Mouse (Mus musculus) ovary, postnatal 36 days (tissue): ENCODE results near the gene Pthlh.
"Not testable (repeated sequence)": the region's sequence is repeated elsewhere in the genome, so short reads cannot be mapped to it uniquely, and the experiment has no call there.

ENCODE experiments used
- DNase-seq: peaks from one replicate; pipeline ENCODE4 v3.0.0; 2022; ENCODE audit warnings: low spot score, mixed read lengths

Gene Pthlh

DNA sequence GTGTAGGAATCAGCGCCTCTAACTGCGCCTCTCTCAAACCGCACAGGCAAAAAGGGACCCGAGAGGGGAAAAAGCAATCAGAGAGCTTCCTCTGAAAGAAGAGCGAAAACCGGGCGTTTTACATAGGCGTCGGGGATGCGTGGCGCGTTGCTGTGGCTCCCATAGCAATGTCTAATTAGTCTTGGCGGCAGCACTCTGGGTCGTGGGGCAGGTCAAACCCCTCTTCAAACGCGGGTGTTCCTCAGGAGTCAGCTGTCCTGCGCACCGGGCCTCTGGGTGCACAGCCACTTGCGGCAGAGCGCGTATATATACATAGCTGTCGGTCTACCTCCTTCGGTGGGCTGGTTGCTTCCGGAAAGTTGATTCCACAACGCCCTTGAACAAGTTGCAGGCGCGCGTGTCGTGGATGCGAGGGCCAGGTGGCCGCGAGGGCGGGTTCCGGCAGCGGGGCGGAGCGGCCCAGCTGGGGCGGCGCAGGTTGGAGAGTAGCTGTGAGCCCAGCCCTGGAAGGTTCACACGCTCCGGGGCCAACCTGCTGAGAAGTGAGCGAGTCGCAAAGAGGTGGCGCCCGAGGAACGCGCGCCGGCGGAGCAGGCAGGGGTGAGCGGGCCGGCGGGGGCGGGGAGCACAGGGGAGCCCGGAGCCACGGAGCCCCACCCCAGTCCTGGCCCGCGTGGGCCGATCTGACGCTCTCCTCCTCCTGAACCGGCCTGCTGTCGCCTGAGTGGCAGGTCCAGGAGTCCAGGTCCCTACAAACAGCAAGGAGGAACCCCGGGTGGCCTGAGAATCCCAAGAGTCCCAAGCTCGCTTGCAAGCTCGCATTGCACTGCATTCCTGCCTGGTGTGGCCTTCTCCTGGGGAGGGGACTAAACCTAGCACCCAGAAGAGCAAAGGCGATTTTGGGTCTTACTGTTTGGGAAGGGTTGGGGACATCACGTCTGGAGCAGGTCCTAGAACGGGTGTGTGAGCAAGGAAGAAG is at the start of gene Pthlh:
TSS of gene Pthlh (minus strand) at position 597 of the 979 bp plus-strand sequence.
- DNase-seq = peak; percentile 71

DNA sequence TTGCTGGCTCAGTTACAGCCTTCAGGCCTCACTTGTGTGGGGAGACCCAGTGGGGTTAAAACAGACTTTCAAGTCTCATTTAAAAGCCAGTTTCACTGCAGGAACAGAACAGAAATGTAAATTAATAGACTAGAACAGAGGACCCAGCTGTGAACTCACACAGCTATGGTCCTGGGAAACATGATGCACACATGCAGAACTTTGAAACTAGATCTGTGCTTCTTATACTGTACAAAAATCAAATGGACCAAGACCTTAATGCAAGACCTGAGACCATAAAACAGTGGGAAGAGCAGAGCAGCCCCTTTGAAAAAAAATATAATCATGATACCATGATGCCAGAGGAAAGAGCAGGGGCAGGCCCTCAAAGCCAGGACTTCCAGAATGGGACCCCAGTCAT is 49.3 kb upstream of the Pthlh start:
- no peak for DNase-seq

DNA sequence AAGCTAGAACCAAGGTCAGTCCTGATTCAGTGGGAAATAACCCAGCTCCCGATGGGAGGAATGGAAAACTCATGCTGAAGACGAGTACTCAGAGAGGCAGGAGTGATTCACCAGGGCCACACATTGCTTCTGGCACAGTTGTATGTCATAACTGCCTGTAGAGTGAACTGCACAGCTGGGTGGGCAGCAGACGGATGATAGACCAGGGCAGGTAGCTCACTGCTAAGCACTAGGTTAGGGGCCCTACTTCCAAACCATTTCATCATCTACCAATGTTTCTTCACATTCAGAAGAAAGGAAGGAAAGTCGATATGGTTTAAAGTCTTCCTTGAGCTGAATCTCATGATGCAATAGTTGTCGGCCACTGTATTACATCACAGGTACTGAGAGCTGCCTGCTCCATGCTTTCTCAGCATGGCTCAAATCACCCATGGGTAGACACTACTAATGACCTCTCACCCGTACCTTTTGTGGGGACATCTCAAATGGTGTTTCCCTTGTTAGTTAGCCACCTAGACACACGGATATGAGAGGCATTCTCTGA is 46.5 kb upstream of the Pthlh start:
- no peak for DNase-seq

DNA sequence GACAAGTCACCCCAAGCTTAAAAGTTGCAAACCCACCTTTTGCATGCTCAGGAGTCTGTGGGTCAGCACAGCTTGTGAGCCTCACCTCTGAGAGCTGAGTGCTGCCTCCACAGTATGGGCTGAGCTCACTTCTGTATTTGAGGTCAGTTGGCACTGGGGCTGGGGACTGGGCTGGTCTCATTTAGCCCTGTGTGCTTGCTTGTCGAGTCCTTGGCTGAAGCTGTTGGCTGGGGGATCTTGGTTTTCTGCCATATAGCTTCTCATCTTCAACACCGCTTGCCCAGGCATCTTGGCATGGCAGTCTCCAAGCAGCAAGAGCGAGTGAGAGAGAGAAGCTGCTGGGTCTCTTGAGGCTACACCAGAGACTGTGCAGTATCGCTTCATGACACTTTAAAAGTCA is 46.1 kb upstream of the Pthlh start:
- no peak for DNase-seq

DNA sequence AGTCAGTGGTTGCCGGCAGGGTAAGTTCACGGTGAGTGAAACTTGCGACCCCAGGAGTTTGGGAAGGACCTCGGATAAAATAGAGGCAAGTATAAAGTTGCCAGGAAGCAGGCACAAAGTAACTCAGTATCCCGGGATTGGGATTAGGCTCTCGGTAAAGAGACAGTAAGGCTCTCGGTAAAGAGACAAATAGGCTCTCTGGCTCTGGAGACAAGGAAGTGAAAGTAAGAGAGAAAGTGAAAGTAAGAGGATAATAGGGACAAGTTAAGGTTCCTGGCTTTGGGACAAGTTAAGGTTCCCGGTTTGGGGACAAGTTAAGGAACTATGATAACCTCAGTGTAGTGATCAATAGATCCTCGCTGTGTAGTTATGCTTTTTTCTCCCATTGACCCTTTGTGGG is 40.3 kb upstream of the Pthlh start:
- DNase-seq = not testable (repeated sequence)

DNA sequence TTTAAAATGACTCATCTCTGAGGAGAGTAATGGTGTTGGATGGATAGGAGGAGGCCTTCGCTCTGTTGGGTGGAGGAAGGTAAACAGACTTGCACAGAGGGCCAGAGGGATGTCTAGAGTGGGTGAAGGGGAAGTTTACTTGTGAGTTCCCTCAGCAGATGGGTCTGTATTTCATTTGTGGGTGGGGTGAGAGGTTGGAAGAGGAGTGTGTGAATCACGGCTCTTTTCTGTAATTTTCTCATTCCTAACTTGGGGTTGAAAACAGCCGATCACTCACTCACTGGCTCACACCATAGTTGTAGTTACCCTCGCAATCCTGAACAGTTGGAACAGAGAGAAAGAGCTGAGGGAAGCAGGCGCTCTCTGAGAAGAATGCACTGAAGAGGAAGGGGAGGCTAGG is 35.6 kb upstream of the Pthlh start:
- DNase-seq = no peak

DNA sequence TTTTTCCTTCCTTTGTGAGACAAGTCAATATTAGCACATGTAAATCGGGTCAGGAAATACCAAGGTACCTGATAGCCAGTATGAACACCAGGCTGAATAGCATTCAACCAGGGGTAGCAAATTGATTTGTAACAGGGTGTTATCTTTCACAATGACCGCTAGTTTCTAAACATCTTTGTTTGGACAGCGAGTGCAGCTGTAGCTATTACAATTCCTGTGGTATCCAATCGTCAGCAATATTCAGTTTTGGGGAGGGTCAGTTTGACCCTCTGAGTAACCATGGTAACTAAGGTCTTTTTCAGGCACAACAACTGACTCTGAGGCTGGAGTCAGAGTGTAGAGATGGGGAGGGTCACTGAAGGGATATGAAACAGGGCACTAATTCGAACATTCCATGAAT is 15.3 kb upstream of the Pthlh start:
- no peak for DNase-seq

- DNase-seq = peak; percentile 54
Observed at GRCm38 (mm10) chr6:147268143-147268790, 4.3 kb upstream of the Pthlh start.

DNA sequence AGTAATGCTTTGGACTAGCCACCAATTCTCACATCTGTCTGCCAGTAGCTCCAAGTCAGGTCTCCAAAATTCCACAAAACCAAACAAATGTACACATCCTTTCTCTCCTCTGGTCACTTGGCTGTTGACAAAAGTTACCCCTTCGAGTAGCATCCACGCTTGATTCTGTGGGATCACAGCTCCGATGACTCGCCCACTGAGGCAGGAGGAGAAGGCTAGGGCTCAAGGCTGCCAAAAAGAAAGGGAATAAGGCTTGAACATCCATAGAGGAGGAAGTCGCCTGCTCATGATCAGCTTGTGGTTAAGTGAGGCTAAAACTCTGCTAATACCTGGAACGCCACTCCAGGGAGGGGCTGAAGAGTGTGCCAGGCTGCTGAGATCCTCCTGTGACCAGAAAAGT is 2.5 kb upstream of the Pthlh start:
- no peak for DNase-seq

DNA sequence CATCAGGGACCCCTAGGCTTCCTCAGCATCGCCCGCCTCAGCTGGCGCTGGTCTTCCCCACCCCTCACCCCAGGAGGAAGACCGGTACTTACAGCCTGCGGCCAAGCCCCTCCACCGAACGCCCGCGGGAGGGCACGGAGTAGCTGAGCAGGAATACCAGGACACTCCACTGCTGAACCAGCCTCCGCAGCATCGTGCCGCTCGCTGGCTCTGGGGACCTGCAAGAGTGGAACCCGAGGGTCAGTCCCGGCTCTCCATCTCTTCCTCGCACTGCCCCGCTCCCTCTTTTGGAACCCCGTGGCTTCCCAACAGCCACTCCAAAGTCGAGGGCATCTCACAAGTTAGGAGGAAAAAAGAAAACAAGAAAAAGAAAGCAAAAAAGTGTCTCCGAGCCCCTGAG is 805 bp downstream of the Pthlh start:
- DNase-seq = peak; percentile 11

GRCm38 (mm10) chr6:147261616-147262015 is 2.4 kb downstream of the Pthlh start:
- DNase-seq = no peak

GRCm38 (mm10) chr6:147260766-147261165 is 3.2 kb downstream of the Pthlh start:
- no peak for DNase-seq

DNA sequence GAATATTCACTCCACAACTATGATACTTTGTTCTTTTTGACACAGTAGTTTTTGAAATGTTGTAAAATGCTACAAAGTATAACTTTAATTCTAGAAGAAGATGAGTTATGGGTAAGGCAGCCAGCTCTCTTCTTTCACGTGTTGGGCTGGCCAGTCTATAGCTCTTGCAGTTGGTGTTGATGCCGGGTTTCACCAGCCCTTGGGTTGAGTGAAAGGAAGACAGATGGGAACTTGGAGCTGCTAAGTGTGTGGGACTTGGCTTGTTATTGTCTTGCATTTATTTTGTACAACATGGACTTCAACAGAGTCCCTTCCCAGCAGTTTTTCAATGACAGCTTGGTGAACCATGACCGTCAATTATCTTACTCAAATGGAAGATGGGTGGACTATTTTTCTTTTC is 16.2 kb downstream of the Pthlh start:
- DNase-seq = no peak

DNA sequence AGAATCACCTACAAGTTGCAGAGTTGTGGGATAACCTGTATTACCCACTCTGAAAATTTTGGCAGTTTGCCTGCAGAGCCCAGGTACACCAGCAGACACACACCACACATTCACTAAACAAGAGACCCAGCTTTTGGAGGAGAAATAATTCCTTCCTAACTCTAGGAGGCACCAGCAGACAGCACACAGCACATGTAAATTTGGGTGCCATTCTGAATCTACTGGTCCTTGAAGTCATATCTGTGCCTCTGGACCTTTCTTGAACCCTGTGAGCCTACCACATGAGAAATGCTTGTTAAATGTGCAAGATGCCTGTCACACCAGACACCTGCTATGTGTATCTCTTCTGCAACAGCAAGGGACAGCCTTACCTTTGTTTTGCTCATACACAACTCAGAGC is 19.7 kb downstream of the Pthlh start:
- DNase-seq = no peak

DNA sequence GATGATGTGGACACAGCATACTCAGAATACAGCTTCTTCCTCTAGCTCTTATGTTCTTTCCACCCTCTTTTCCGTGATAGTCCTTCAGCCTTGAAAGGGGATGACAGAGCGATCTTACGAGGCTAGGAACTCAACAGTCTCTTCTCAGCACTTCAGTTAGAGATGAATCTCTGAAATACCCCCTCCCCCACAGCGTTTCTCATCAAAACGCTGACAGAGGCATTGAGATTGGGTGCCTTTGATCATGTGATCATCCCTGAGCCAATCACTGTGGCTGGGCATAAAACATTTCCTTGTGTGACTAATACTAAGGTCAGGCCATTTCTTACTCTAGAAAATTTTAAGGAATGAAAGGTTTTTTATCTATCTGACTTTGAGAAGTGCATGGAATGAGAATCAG is 20.3 kb downstream of the Pthlh start:
- no peak for DNase-seq

DNA sequence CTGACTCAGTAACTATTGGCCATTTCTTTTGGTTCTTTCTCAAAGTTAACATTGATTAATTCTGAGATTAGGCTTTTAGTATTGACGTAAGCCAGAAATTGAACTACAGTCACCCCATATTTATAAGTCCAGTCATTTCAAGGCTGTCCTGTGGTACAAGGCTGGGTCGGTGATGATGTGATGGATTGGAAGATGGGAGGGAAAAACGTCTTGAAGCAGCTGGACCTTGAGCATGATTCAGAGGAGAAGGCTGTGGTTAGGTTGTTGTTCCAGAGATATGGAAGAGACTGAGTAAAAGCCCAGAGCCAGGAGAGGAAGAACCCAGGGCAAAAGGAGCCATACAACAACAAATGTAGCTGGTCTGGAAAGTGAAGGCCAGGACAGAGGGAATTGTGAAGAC is 22.4 kb downstream of the Pthlh start:
- DNase-seq = no peak

- peak; percentile 56 for DNase-seq
Observed at GRCm38 (mm10) chr6:147240203-147240804, 23.7 kb downstream of the Pthlh start.

- no peak for DNase-seq
Observed at GRCm38 (mm10) chr6:147226696-147227095, 37.3 kb downstream of the Pthlh start.

DNA sequence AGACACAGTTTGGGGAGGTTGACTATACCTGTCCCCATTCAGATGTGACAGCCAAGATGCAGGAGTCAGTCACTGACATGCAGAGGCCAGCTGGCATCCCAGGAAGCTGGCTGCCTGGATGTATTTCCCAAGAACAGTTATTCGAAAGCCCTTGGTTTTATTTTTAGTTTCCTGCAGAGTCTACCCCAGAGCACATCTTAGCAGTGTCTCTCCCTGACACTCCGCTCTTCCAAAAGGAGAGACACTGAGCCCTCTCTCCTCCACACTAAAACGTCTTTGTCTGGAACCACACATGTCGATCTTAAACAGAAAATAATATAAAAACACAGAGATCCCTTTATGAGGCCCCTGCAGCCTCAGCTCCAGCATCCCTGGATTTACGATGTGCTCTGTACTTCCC is 44.9 kb downstream of the Pthlh start:
- DNase-seq = no peak

DNA sequence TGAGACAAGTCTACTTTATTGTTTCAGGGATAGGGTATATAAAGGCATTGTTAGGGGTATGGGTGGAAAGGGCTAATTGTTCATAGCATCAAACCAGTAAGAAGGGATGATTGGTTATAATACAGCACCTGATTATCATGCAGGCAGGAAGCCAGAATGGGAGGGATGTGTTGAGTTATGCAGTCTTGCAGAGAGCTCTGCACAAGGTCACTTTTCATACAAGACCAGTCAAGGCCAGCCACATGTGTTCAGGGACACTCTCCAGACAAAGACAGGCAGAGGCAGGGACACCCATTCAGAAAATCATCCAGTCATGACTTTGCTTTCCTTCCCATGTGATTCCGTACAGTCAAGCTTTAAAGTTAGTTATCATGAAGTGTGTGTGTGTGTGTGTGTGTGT is 47.8 kb downstream of the Pthlh start:
- DNase-seq = peak; percentile 13

DNA sequence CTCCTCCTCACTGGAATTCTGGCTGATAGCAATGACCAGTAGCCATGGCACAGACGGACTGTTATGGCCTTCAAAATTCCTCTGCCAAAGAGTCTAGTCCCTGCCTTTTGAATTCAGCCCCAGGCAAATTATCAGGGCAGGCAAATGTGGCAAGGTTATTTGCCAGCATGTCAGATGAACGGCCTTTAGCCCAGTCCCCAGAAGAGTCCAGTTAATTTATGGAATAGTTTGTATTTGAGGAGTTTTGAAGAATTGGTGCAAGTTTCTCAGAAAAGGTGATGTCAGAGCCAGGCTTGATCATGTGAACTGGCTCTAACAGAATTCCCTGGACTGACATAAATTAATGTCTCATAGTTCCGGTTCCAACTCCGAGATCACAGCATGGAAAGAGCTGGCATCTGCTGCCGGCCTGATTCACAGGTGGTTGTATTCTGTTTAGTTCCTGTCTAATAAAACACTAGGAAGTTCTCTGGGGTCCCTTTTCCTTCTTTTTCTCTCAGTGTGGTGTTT is 56.1 kb downstream of the Pthlh start:
- DNase-seq = no peak
